Mouse (Mus musculus) testis, adult 2 months (tissue): ENCODE results near the gene Cenpx.

Experiments
- CTCF ChIP-seq: fragments of 200-500 bp; IDR thresholded peaks from 2 replicates; pipeline ENCODE4 v1.5.1; 2012; ENCODE audit warnings: low read depth, mild to moderate bottlenecking, inconsistent platforms, low read length, moderate library complexity; ENCODE audit not compliant: control insufficient read depth, insufficient read depth, insufficient replicate concordance
- POLR2A ChIP-seq: fragments of 200-500 bp; IDR thresholded peaks from 2 replicates; pipeline ENCODE4 v1.6.1; 2012; ENCODE audit warnings: low read depth, mild to moderate bottlenecking, inconsistent platforms, low read length, moderate library complexity; ENCODE audit not compliant: control insufficient read depth

DNA sequence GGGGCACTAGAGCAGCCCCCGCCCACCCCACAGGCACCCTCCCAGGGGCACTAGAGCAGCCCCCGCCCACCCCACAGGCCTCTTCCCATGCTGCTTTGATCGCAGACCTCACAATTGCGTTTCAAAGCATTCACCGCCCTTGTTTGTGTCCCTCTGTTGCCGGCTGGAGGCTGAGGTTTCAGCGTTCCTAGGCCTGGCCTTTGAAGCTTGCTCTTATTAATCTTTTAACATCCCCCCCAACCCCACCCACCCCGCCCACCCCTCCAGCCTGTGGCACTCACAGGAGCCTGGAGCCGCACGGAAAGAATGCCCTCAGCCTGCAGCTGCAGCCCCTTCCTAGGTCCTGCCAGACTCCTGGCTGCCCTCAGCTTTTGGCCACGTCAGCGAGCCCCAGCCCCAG, 6.3 kb downstream of the Cenpx start:
- TF ChIP-seq POLR2A (no peak), CTCF (no peak)
